Mouse (Mus musculus) heart, embryonic 14.5 days (tissue): ENCODE data around the gene Rnf157. TPM values are rescaled to one million over a fixed set of nuclear protein-coding genes. Genes with fewer than 3 reads are reported as not detected.

ENCODE experiments used
- ATAC-seq: fragments of 200-750 bp; cut with Nextera tagmentation; 2 replicates; pipeline ENCODE4 v1.8.0; 2017; ENCODE audit warnings: low read depth, moderate TSS enrichment; ENCODE audit not compliant: insufficient number of reproducible peaks, insufficient read depth, low FRiP score
- H3K27ac ChIP-seq, 2 experiments: fragments of 200-500 bp in 1 of 2; fragments of 300-500 bp in 1 of 2; sonication (generic) in 1 of 2; replicated peaks in 1 of 2; 2 replicates each; pipeline ENCODE4 v1.5.1; 2012 to 2014; ENCODE audit warnings: low read depth in 2 of 2, low read length in 2 of 2, control low read depth in 1 of 2, mild to moderate bottlenecking in 1 of 2, mixed read lengths in 1 of 2; ENCODE audit not compliant: control insufficient read depth in 1 of 2, insufficient read depth in 1 of 2
- H3K27me3 ChIP-seq: fragments of 300-500 bp; sonication (generic); 2 replicates; pipeline ENCODE4 v1.6.1; 2014; ENCODE audit warnings: mild to moderate bottlenecking, low read length, control low read depth; ENCODE audit not compliant: control insufficient read depth, insufficient read depth
- H3K36me3 ChIP-seq: fragments of 300-500 bp; sonication (generic); 2 replicates; pipeline ENCODE4 v1.6.1; 2014; ENCODE audit warnings: mild to moderate bottlenecking, control low read depth, low read length, mixed read lengths; ENCODE audit not compliant: control insufficient read depth, insufficient read depth
- H3K4me1 ChIP-seq, 2 experiments: fragments of 200-500 bp in 1 of 2; fragments of 300-500 bp in 1 of 2; sonication (generic) in 1 of 2; 2 replicates each; pipeline ENCODE4 v1.6.1; 2012 to 2014; ENCODE audit warnings: low read length in 2 of 2, control low read depth in 1 of 2, mixed read lengths in 1 of 2; ENCODE audit not compliant: control insufficient read depth in 2 of 2, insufficient read depth in 2 of 2
- H3K4me2 ChIP-seq: fragments of 300-500 bp; sonication (generic); 2 replicates; pipeline ENCODE4 v1.6.1; 2014; ENCODE audit warnings: mild to moderate bottlenecking, low read length
- H3K4me3 ChIP-seq, 2 experiments: fragments of 200-500 bp in 1 of 2; fragments of 300-500 bp in 1 of 2; sonication (generic) in 1 of 2; 2 replicates each; pipeline ENCODE4 v1.5.1; 2012 to 2014; ENCODE audit warnings: low read length in 2 of 2, mild to moderate bottlenecking in 2 of 2, control low read depth in 1 of 2, low read depth in 1 of 2, moderate library complexity in 1 of 2; ENCODE audit not compliant: control insufficient read depth in 1 of 2, insufficient read depth in 1 of 2
- H3K9ac ChIP-seq: fragments of 300-500 bp; sonication (generic); 2 replicates; pipeline ENCODE4 v1.6.1; 2014; ENCODE audit warnings: mild to moderate bottlenecking, low read length
- H3K9me3 ChIP-seq: fragments of 300-500 bp; sonication (generic); 2 replicates; pipeline ENCODE4 v1.6.1; 2016; ENCODE audit warnings: low read length, control low read depth; ENCODE audit not compliant: control insufficient read depth
- WGBS: fragments of 180-500 bp; shearing (Covaris S2); extraction: QIAGEN DNeasy Blood & Tissue Kit; methylation state at CpG from one replicate; pipeline ENCODE4 v1.1.7; 2014; 5-methylcytosine and 5-hydroxymethylcytosine counted together
- polyA plus RNA-seq: library from polyadenylated mRNA; unstranded; fragments of >200 nt; fragmentation: Nextera tagmentation; extraction: Ambion mirVana; gene quantifications from 2 replicates; pipeline ENCODE4 v1.2.1, GENCODE M21; 2014

Gene Rnf157
- 8.3 and 8.4 TPM in 2 replicates for polyA plus RNA-seq

- Histone ChIP-seq H3K9me3 (no peaks in the 10 kb centered on the region), H3K9ac (peak within 1 kb of the TSS; percentile 82), H3K4me1 (peaks cover 7 to 8% of the 10 kb centered on the region in 2 experiments), H3K27me3 (no peaks in the 10 kb centered on the region), H3K36me3 (no peaks in the 10 kb centered on the region), H3K4me3 (peak within 1 kb of the TSS; percentile 76 to 88), H3K4me2 (peak within 1 kb of the TSS; percentile 99), H3K27ac (peak within 1 kb of the TSS in 1 of 2 experiments; percentile 24; a peak in 1 of 4 replicates)
- ATAC-seq: peak; percentile 86
- WGBS: 2% methylated on average over 70 of the region's 82 CpGs
These were observed at the start of gene Rnf157 for GRCm38 (mm10) chr11:116412904-116413630. Rnf157 (minus strand) TSS chr11:116413032.

- no peak overlapping the region for H3K4me3 ChIP-seq
- H3K27ac ChIP-seq: no peak overlapping the region
- no peaks in the 10 kb centered on the region for H3K27me3 ChIP-seq
- no peak for ATAC-seq
- 61% methylated on average over 4 of the region's 4 CpGs for WGBS
- no peak overlapping the region for H3K9ac ChIP-seq
- no peaks in the 10 kb centered on the region for H3K36me3 ChIP-seq
- no peaks in the 10 kb centered on the region for H3K9me3 ChIP-seq
- no peak overlapping the region for H3K4me2 ChIP-seq
- no peaks in the 10 kb centered on the region for H3K4me1 ChIP-seq
These were observed 47.0 kb upstream of the Rnf157 start for GRCm38 (mm10) chr11:116459786-116460185.

GRCm38 (mm10) chr11:116456234-116456633 is 43.4 kb upstream of the Rnf157 start:
- WGBS: 81% methylated on average over 8 of the region's 8 CpGs
- Histone ChIP-seq H3K27me3 (no peaks in the 10 kb centered on the region; the same call in 1 of the 2 replicates), H3K9ac (no peak overlapping the region), H3K4me1 (no peaks in the 10 kb centered on the region), H3K27ac (no peak overlapping the region), H3K4me3 (no peak overlapping the region), H3K36me3 (no peaks in the 10 kb centered on the region), H3K9me3 (no peaks in the 10 kb centered on the region), H3K4me2 (no peak overlapping the region)
- no peak for ATAC-seq

- no peaks in the 10 kb centered on the region; the same call in 1 of the 2 replicates for H3K27me3 ChIP-seq
- WGBS: 82% methylated on average over 10 of the region's 10 CpGs
- H3K9ac ChIP-seq: no peak overlapping the region
- no peak overlapping the region for H3K4me2 ChIP-seq
- ATAC-seq: no peak
- no peaks in the 10 kb centered on the region for H3K36me3 ChIP-seq
- H3K4me3 ChIP-seq: no peak overlapping the region
- no peaks in the 10 kb centered on the region for H3K4me1 ChIP-seq
- no peak overlapping the region for H3K27ac ChIP-seq
- no peaks in the 10 kb centered on the region for H3K9me3 ChIP-seq
These were observed 41.1 kb upstream of the Rnf157 start for GRCm38 (mm10) chr11:116453889-116454288.

- H3K4me3 ChIP-seq: no peak overlapping the region
- no peaks in the 10 kb centered on the region for H3K9me3 ChIP-seq
- peaks cover 14% of the 10 kb centered on the region for H3K27me3 ChIP-seq
- H3K27ac ChIP-seq: no peak overlapping the region
- WGBS: 90% methylated on average over 3 of the region's 3 CpGs
- no peak overlapping the region for H3K4me2 ChIP-seq
- no peak overlapping the region for H3K9ac ChIP-seq
- peaks cover 2 to 4% of the 10 kb centered on the region in 2 experiments; a peak in 2 of 4 replicates for H3K4me1 ChIP-seq
- H3K36me3 ChIP-seq: no peaks in the 10 kb centered on the region
- no peak for ATAC-seq
These were observed 36.5 kb upstream of the Rnf157 start for GRCm38 (mm10) chr11:116449341-116449740.

GRCm38 (mm10) chr11:116447822-116448221 is 35.0 kb upstream of the Rnf157 start:
- Histone ChIP-seq H3K27me3 (peaks cover 14% of the 10 kb centered on the region), H3K27ac (no peak overlapping the region), H3K9ac (no peak overlapping the region), H3K4me2 (no peak overlapping the region), H3K4me1 (peaks cover 2 to 4% of the 10 kb centered on the region in 2 experiments; a peak in 2 of 4 replicates), H3K9me3 (no peaks in the 10 kb centered on the region), H3K4me3 (no peak overlapping the region), H3K36me3 (no peaks in the 10 kb centered on the region)
- ATAC-seq: no peak
- WGBS: 56% methylated on average over 5 of the region's 5 CpGs

GRCm38 (mm10) chr11:116446308-116446887 is 33.6 kb upstream of the Rnf157 start:
- WGBS: 8% methylated on average over 19 of the region's 19 CpGs
- ATAC-seq: no peak

More at GRCm38 (mm10) chr11:116446308-116446887, 33.6 kb upstream of the Rnf157 start:
- Histone ChIP-seq H3K9me3 (no peaks in the 10 kb centered on the region), H3K4me2 (no peak overlapping the region), H3K36me3 (no peaks in the 10 kb centered on the region), H3K4me1 (peaks cover 2 to 4% of the 10 kb centered on the region in 2 experiments; a peak in 2 of 4 replicates), H3K9ac (no peak overlapping the region), H3K27me3 (peaks cover 14% of the 10 kb centered on the region), H3K4me3 (no peak overlapping the region), H3K27ac (no peak overlapping the region)
